Mouse (Mus musculus): ENCODE measurements around the gene Camk2g.

Gene Camk2g

DNA sequence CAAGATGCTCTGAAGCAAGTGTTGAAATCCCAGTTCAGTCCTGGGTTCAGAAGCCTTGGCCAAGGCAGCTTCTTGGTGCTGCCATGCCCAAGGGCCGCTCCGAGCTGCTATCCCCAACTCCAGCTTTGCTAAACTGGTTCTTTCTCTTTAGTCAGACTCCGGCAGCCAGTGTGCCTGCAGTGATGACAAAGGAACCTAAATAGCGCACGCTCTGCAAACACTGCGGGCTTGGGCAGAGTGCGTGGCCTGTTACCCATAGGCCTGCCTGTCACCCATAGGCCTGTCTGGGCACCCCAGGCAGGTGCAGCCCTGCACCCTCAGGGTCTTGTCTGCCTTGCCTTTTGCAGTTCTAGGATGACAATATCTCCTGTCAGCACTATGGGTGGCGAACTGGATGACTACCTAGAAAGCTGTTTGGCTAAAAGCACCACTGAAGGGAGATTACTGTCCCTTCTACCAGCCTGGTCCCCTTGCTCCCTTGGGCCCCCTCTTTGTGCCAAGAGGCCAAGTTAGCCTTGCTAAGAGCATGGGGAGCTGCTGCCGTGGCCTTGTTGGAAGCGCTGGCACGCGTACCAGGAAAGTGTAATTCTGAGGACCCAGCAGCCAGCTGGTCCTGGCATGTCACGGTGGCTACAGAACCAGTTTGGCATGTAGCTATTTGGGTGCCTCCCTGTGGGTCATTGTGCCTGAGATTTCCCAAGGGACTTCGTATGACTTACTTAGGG lies 12.4 kb upstream of the Camk2g start:
- DNase-seq (ENCODE audit: low read depth, low spot score) = no peak

DNA sequence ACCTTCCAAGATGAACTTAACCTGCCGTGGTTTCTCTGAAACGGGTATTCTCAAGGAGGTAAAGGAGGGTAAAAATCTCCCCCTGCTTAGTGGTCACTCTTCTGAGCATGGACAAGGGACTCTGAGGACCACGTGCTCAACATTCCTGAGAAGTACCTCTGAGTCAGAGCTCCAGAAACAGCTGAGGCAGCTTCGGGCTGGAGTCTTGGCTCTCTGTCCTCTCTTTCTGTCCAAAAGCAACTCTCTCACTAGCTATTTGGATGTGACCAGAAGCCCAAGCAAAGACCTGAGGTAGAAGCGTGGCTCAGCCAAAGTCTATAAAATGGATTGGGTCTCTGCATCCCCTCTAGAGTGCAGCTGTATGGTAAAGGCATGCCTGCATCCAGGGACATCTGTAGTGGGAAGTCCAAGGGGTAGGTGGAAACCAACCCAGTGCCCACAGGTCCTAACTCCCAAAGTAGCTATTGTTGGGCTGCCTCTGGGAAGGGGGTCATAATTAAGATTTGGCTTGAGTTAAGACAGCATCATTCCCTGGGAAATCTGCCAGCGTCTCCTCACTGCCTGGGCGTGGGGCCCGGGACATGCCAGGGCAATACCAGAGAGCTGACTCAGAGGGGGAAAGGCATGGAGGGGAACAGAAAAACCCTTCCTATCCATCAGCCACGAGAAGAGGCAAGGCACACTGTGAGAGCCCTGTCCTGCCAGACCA lies 11.2 kb upstream of the Camk2g start:
- no peak for DNase-seq (ENCODE audit: low read depth, low spot score)

DNA sequence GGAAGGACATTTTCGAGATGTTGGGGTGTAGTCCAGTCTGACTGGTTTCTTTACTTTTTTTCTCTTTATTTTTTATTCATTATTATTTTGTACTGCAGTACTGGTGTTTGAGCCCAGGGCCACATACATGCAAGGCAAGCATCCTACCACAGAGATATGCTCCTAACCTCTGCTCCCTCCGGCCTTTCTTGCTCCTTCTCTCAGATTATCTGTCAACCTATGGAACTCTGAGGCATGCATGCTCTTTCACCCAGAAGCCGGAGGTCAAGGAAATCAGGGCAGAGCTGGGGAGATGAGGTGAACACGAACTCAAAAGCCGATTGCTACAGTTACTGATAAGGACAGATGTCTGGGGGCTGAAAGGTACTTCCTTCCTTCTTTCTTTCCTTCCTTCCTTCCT lies 10.6 kb upstream of the Camk2g start:
- DNase-seq (ENCODE audit: low read depth, low spot score) = no peak

DNA sequence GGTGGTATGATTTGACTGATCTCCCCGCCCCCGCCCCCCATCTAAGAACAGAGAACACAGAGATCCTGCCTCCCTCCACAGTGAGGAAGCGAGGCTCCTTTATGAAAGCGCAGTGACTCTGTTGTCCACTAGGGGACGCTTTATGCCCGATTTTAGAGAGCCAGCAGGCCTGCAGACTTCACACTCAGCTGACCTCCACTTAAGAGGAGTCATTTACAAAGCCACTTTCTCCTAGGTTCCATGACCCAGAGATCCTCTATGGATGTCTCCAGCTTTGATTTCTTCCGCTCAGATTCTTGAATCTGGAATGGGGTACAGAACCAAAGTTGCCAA lies 9.7 kb upstream of the Camk2g start:
- peak; percentile 88 for DNase-seq (ENCODE audit: low read depth, low spot score)

DNA sequence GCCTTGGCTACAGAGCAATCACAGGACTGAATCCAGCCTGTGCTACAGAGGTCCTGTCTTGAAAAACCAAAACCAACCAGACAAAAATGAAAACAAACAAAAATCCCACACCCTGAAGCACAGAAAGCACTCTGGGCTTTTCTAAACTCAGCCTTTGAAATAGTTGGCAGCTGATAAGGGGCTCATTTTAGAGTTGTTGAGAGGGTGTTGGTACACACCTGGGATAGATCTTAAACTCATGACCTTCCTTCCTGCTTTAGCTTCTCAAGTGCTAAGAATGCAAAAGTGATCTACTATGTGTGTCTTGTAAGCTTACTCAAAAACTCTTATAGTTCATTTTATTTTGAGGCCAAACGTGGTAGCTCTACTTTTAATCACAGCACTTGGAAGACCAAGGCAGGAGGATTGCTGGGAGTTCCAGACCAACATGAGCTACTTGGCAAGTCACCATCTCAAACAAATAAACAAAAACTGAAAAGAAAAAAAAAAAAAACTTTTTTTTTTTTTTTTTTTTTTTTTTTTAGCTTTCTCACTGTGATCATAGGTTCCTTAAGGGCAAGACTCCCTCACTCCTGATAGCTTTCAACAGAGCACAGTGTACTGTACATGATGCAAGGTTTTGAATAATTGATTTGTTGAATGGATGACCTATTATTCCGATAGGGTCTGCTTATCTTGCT lies 9.2 kb upstream of the Camk2g start:
- DNase-seq (ENCODE audit: low read depth, low spot score) = no peak

DNA sequence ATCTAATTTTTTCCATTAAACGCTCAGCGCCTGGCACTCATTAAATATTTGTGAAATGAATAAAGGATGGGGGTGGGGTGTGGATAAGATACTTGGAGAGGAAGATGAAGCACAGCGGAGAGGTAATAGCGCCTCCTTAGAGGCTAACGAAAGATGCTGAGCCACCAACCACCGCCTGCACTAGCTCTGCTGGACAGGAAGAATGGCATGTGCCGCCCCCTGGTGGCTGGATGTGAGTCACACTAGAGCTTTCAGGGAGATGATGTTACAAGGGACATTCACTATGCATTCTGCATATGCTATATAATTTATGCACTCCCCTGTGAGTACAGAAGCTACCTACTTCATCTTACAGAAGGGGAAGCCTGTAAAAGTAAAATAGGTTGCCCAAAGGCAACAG lies 4.9 kb upstream of the Camk2g start:
- DNase-seq (ENCODE audit: low read depth, low spot score) = peak; percentile 83

DNA sequence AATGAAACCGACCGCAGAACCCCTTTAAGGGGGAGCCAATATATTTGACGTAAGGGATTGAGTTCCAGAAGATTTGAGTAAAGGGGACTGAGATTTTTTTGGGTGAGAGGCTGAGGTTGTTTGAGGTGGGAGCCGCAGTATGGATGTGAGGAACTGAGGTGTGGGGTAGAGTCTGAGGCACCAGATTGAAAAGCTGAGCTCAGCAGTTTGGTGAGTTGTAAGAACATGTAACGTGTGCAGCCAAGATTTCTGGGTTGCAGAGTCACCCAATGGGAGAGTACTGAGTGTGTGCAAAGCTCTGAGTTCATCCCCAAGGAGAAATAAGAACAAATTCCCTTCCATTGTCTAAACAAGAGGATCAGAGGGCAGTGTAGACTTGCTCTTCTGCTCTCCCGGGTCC lies 4.4 kb upstream of the Camk2g start:
- DNase-seq (ENCODE audit: low read depth, low spot score) = no peak

DNA sequence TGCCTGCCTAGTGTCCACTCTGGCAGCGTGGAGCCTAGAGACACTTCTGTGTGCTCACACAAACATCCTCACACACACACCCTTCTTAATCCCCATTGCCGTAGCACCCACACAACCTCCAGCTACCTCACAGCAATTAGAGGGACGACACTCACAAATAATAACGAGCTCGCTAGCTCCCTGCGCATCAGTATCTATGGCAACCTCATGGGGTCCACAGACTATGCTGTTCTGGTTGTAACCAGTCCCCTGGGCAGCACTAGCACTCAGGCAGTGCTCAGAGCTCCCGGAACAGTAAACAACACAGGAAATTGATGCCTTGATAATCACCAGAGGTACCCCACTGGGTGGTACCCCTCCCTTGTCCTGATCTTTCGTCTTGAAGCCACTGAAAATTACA lies 2.8 kb upstream of the Camk2g start:
- DNase-seq (ENCODE audit: low read depth, low spot score) = peak; percentile 26

DNA sequence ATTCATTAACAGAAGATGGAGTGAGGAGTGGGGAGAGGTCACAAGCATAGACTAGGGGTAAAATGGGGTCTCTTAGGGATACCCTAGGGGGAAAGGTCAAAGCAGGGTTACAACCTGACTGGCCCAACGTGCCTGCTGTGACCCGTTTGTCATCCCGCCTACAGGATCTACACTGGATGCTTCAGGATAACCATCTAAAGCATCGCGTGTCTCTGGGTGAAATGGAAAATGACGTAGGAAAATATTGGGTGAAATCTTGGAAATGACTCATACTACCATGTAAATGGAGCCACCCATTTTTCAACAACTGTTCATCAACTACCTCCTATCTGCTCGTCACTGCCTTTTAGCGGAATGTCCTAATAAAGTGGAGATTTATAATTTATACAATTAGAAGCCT lies 2.3 kb upstream of the Camk2g start:
- DNase-seq (ENCODE audit: low read depth, low spot score) = no peak

DNA sequence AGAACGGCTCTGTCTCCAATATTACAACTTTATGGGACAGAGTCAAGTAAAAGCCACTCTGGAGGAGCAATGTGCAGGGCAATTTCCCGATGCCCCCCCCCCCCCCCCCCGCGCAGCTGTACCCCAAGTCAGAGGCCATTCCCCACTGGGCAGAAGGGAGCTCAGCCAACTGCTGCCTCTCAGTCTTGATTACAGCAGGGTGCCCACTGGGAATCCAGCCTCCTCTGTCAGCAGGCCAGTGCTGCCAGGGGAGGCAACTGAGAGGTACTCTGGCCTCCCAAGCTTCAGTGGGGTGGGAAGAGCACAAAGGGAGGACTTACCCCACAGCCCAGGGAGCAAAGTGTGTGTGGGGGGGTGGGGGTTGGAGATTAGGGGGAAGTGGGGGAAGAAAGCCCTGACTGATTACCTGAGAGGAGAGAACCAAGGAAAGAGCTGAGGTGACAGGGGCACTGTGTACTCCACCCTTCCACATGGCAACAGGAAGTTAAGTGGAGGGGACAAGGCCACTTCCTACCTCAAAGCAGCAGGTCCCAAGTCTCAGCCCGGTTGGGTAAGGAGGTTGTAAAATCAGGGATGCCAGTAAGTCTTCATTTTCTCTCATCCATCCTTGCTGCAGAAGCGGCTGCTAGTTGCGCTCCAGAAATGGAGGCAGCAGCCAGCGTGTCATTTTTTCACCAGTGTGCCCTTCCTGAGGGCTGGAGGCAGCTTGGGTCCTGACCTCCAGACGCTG lies 1.7 kb upstream of the Camk2g start:
- no peak for DNase-seq (ENCODE audit: low read depth, low spot score)

DNA sequence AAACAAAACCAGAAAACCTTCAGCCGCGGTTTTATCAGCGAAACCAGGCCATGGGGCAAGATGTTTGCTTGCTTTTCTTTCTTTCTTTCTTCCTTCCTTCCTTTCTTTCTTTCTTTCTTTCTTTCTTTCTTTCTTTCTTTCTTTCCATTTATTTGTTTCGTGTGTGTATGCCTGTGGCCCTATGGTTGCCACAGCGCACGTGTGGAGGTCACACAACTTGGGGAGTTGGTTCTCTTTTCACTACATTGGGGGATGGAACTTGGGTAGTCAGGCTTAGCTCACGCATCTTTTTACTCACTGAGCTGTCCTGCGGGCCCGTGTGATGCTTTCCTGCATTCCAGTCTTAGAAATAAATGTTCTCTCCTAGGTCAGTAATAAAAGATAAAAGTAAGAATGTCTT lies 701 bp upstream of the Camk2g start:
- DNase-seq (ENCODE audit: low read depth, low spot score) = no peak

DNA sequence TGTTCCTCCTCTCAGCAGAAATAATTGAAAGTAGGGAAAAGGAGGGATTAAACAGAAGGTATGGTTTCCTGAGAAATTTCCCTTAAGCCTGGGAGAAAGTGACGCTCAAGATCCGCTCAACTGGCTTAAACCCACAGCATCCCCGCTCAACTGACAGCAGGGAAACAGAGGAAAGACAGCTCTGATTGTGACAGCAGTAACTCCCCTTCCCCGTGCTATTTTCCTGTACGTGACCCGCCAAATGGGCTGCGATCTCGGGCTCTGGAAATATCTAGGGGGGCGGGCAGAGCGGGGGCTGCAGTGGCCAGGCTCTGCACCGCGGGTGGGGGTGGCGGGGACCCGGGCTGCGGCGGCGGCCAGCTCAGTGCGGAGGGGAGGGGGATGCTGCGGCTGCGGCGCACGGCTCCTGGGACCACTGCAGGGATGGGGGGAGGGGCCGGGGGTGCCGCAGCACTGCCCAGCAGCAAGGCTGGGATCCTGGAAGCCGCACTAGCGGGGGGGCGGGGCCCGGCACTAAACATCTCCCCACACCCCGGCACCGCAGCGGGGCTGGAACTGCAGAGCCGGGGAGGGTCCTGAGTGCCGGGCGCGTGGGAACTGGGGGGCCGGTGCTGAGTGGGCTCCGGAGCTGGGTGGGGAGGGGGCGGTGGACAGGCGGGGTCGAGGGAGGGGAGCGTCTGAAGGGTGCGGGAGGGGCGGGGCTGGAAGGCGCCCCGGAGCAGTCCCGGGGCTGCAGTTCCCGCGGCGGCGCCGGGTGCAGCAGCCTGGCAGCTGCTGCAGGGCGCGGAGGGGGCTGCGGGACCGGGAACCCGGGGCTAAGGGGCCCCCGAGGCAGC lies 748 bp downstream of the Camk2g start:
- DNase-seq (ENCODE audit: low read depth, low spot score) = peak; percentile 67

DNA sequence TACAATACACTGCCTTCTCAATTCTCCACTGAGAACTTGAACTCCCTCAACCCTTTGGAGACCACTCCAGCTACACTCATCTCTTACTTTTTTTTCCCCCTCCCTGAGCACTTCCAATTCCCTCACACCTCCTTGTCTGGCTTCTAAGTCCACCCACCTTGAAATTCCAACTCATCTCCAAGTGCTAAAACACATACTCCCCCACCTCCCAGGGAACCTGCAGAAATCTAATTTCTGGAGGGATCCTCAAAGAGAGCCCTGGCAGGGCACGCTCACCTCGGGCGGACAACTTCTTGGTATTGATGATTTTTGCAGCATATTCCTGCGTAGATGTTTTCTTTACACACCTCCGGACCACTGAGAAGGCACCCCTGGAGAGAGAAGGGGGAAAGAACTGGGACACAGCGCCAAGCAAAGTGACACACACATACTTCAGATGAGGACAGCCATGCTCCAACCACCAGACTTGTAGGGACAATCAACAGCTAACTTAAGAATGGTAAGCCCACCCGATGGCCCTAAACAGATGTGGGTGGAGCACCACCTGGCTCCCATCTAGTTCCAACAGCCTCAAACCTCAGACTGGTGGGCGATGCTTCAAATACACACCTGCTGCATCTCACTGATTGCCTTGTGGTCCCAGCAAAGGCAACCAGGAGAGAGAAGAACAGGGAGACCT lies 1.5 kb downstream of the Camk2g start:
- DNase-seq (ENCODE audit: low read depth, low spot score) = no peak

DNA sequence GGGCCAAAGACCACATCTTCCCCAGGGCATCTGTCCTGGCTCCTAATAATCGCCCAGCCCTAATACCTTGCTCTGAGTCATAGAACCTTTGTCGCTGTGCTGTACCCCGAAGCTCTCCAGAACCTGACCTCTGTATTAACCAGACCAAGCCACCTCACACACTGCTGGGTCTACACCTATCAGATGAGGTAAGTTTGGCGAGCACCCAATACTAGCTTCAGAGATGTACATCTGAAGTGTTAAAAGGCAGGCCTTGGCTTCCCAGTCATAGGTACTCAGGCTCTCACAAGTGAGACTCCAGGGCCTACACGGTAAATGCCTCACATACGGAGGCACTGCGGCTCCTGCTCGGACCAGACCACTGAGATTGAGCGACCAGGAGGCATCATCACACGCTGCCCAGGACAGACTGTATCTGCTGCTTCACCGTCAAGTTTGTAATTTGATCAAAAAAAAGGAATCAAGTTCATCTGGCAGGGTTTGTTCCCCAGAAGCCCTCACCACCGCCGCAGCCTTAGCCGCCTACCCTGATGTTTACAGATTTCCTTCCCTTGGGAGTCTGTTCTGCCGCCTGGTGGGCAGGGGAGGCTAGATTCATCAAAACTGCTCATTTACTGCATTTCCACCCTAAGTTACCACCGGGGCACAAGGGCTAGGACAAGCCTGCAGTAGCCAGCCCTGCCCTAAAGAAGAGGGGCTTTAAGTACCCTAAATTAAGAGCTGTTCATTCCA lies 2.2 kb downstream of the Camk2g start:
- no peak for DNase-seq (ENCODE audit: low read depth, low spot score)

DNA sequence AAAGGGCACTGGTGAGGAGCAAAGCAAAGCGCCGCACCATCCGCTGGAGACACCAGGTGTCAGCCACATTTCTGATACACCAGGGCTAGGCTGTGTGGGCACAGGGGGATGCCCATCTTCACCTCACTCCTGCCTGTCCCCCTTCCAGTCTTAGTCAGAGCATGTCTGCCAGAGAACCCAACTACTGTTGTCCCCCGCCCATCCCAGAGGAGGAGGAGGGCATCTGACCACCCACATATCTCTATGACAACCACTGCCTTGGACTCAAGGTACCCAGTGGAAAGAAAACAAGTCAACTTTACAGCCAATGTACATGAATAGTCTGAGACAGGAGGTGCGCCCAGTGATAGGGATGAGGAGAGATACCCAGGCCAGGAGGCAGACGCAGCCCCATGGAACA lies 2.9 kb downstream of the Camk2g start:
- no peak for DNase-seq (ENCODE audit: low read depth, low spot score)

DNA sequence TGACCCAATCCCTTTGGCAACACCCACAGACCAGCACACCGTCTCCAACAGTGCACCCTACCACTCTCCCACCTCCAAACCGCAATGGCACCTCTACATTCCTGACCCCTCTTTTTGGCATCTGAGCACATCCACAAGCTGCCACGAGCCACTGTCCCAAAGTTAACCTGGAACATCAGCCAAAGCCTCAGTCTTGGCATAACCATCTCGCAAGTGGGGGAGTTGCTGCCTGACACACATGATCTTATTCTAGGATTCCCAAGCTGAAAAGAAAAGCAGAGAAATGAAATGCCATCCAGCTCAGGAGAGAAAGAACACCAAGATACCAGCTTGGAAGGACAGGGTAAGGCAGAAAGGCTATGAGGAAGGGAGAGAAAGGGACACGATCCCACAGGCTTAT lies 3.4 kb downstream of the Camk2g start:
- DNase-seq (ENCODE audit: low read depth, low spot score) = no peak

DNA sequence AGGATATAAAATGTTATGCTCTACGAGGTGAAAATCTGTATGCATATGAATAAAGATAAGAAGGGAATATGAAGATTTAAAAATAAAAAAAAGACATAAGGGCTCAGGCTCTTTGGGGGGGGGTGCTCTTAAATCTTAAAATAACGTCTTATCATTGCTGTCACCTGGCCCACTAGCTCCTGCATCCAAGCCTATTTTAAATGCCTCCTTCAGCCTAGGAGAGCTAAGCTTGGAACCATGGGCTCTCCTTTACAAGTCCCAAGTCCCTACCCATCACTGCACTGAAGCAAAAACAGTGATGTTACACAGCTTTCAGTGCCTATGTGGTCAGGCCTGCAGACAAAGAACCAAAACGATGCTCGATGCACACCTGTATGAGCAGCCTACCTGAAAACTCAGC lies 4.3 kb downstream of the Camk2g start:
- DNase-seq (ENCODE audit: low read depth, low spot score) = no peak

DNA sequence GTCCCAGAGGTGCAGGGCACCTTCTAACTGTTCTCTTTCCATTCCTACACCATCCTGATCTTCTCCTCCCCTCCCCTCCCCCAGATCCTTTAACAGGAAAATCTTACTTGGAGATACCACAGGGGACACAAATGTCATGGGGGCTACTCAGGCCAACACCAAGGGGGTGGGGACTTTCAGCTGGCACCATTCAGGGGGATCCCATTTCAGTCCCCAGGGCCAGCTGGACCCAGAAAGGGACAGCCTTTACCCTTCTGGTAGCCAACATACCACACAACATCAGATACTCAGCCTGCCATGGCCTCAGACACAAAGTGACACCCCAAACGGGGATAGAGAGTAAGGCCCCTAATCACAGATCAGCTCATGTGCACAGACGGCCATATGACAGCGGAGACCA lies 5.7 kb downstream of the Camk2g start:
- no peak for DNase-seq (ENCODE audit: low read depth, low spot score)

DNA sequence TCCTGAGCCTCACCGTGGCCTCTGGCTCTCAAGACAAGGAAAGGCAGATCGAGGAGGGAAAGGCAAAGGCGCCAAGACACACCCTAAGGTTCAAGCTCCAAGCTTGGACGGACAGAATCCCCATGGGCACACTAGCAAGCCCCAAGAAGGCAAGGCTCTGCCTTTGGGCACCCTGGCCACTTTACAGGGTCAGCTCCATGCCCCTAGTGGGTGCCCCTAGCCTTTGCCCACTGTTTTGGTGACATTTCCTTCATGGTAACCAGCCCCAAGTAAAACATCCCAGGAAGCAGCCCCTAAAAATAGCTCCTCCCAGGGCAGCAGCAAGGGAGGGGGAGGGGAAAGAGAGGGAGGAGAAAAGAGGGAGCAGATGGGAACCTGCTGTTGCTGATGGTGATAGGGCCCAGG lies 7.3 kb downstream of the Camk2g start:
- DNase-seq (ENCODE audit: low read depth, low spot score) = no peak

DNA sequence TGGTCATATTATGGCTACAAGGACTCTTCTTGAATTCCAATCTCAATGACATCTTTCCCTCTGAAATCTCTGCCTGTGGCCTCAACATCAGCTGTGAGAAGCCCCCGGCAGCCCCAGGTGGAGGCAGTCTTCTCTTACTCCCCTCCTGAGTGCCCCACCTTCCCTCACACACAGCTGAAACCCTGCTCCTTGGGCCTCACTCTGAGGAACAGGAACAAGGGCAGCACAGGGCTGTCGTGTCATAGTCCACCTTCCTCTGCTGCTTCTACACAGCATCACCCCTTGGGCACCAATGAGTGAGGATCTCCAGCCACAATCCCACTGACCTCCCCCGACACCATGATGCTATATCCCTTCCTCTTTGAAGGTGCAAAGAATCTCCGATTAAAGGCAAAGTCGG lies 7.9 kb downstream of the Camk2g start:
- DNase-seq (ENCODE audit: low read depth, low spot score) = no peak

Measured in mesoderm, embryonic 11.5 days (tissue).